Mouse (Mus musculus) lung, postnatal 25 days (tissue): ENCODE results near the gene Parp1.

ENCODE experiments used
- DNase-seq: peaks from one replicate; pipeline ENCODE4 v3.0.0; 2022; ENCODE audit warnings: low spot score

Gene Parp1

DNA sequence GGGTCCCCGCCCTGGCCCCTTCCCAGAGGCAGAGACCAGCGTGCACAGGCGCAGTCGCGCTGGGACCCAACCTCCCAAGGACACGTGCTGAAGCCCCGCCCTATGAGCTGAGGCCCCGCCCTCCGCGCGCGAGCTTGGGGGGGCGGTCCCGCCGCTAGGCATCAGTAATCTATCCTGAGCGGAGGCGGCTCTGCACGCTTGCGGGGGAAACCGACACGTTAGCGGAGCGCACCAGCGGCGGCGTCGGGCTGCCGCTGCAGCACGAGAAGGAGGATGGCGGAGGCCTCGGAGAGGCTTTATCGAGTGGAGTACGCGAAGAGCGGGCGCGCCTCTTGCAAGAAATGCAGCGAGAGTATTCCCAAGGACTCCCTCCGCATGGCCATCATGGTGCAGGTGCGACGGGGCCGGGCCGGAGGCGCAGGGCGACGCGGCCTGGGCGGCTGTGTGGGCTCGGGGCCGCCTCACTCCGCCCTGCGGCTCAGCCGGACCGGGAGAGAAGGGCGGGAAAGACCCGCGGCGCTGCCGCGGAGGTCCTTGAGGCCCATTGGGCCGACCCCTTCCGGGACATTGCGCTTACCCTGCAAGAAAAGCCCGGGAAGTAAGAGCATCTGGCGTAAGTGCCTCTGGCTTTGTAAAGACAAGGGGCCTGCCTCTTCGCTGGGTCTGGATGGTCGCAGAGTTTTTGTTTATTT, at the start of gene Parp1:
Gene Parp1 (plus strand): TSS at position 164 of the 692 bp plus-strand sequence.
- DNase-seq, result peak; percentile 96

DNA sequence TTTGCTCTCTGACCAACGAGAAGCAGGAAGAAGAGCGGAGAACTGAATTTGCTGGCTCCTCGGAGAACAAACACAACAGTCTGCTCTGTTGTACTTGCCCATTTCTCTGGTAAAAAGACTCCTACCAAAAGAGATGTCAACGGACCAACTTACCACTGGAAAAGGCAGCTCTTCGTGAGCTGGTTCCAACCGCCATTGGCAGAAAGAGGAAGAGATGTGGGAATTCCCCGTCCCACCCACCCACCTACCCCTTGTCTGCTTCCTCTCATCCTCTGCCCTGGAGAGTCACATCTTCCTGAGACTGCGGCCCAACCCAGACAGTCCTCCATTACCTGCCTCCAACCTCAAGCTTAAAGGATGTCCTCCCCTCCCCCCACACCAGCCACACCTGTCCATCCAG, 49.2 kb upstream of the Parp1 start:
- DNase-seq, result no peak

DNA sequence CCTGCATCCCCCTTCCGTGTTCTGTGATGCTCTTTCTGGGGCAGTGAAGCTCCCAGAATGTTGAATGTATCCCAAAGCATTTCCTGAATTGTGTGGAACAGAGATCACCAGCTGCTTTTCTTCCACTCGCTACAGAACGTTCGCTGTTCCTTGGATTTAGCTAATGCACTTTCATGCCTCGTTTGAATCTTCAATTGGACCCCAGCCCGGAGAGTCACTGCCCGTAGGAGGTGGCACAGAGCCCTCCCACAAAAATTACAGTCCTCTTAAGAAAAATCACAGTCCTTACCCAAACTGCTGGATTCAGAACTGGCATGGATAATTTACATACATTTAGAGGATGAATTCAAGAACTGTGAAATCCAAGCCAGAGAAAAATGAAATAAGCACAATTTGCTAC, 48.5 kb upstream of the Parp1 start:
- DNase-seq, result no peak

DNA sequence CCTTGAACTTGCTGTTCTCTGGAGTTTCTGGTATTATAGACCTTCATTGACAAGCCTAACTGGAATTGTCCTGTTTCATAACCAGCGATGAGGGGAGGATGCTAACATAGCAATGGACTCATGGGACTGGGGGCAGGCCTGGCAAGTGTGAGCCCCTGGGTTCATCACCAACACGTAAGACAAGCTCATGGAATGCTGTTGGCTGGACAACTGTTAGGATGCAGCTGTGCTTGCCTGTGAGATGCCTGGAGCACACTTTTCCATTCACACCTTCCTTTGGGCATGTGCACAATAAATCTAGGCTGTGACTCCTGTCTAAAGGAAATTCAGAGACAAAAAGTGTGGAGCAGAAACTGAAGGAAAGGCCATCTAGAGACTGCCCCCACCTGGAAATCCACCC, 45.4 kb upstream of the Parp1 start:
- DNase-seq, result no peak

DNA sequence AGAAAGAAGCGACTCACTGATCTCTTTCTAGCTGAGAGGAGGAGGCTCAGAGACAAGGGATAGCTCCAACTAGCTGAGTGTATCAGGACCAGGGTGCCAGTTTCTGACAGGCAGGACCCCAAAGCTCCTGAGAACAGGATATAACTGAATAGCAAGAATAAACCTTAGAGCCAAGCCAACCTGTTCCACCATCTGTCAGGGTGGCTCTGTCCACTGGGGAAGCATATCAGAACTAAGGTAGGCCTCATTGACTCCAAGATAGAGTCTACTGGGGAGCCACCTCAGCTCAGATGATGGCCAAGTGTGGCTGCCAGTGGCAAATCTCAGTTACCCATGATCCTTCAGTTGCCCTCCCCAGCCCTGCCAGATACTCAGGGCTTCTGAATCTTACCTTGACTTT, 43.4 kb upstream of the Parp1 start:
- no peak for DNase-seq

DNA sequence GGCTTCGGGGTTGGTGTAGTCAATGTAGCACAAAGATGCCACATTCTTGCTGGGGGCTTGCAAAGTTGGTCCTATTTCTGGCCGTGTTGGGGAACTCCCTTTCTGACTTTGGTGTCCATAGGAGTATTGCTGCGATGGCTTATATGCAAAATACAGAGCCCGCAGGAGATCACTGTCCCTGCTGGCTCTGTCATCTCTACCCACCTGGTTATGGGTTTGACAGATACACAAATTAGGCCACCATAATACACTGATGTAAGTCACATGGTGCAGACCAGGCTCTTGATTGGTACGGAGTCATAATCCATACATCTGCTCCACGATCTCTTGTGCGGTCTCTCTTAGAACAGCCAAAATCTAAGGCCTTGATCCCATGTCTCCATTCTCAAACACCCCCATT, 38.9 kb upstream of the Parp1 start:
- DNase-seq, result no peak

DNA sequence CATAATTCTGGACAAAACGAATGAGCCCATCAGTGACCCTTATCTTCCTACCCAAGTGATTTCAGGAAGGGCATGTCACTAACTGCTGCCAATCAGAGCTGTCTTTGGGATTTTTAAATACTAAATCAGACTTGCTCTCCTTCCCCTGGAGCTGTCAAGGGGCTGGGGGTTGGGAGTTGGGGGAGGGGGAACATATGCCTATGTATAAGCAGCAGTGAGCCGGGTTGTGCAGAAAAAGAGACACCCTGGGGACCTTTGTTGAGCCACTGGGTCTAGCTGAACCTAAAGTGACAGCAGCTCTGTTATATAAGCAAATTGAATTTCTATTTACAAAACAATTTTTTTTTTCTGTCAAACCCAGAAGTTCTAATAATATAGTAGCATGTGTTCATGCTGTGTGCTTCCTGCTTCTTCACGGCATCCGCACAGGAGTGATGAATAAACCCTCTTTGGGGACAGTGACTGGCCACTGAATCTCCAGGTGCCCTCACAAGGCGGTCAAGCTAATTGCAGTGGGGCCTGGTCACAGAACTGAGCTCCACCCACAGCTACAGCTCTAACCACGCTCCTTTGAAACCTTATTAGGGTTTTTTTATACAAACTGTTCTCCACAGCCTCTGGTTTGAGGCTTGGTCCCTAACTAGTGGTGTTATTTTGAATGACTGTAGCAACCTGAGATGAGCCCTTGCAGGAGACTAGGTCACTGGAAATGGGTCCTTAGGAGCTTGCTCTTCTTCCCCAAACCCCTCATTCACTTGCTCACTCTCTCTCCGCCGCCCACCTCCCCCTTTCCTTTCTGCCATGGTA, 38.1 kb upstream of the Parp1 start:
- no peak for DNase-seq

DNA sequence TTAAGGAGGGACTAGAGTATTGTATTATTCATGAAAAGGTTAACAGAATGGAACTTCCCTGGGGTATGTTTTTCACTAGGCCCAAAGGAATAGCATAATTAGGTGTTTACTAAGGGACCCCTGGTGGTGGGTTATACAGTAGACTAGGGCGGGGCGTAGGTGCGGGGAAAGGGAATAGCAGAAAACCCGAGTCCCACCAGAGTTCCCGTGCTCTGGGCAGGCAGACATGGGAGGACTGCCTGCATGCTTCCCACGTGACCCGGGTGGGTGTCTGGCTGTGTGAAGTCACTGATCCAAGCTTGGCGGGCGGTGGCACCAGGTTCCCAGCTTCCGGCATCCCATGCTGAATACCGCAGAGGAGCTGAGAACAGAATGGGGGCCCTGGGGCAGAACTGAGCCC, 36.1 kb upstream of the Parp1 start:
- no peak for DNase-seq

DNA sequence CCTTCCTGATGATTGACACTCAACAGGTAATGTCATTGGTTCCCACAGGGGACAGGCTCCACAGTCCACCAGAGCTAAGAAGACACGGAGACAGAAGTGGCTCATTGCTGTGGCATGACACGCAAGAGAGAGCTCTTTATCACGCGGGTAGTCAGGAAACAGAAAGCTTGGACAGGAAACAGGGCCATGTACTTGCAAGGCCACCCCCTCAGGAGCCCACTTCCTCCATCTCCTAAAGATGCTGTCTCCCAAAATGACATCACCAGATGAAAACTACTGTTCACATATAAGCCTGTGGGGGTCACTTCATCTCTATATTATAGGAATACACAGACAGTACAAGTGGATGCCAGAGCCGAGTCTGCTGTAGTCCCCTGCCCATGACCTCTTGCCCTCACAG, 32.0 kb upstream of the Parp1 start:
- DNase-seq, result no peak

DNA sequence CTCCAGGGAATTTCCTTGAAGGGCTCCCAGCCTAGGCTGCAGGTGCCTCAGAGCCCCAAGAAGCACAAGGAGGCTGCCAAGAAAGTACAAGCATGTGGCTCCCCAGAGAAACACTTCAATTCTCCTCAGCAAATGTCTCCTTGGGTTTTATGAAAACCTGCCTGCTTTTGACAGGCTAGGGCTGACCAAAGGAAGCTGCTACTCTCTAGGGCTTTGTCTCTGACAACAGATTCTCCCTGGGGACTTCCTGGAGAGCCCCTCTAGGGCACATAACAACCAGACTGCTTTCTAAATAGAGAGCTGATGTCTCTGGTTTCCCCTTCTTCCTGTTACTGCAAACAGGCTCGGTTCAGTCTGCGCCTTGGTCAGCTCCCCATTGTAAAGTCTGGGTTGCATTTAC, 27.5 kb upstream of the Parp1 start:
- DNase-seq, result peak; percentile 45

DNA sequence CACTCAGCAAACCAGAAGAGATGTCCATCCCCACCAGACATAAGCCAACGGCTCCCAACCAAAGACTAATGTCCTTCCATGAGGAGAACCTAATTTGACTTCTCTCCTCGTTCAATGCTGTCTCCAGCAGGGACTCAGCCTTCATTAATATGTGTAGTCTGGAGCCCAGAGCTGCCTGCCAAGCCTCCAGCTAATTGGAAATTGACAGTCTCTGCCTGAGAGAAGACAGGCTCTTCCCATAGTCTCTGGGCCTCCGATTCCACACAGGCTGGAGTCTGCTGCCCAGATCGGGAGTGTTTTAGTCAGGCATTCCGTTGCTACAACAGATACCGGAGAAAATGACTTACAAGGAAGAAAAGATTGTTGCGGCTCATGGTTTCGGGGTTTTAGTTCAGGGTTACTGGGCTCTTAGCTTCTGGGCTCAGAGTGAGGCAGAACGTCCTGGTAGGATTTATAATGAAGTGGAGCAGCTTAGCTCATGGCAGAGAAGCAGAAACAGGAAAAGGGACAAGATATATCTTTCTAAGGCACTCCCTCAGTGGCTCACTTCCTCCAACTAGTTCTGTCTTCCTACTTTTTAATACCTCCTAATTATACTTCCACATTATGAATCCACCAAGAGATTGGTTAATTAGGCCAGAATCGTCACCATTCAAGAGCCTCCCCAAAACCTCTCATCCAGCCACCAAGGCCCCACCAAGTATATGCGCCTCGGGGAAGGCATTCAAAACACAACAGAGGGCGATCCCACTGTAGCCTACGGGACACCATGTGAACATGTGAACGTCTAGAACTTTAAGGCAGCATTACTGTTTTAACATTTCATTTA, 26.6 kb upstream of the Parp1 start:
- no peak for DNase-seq

DNA sequence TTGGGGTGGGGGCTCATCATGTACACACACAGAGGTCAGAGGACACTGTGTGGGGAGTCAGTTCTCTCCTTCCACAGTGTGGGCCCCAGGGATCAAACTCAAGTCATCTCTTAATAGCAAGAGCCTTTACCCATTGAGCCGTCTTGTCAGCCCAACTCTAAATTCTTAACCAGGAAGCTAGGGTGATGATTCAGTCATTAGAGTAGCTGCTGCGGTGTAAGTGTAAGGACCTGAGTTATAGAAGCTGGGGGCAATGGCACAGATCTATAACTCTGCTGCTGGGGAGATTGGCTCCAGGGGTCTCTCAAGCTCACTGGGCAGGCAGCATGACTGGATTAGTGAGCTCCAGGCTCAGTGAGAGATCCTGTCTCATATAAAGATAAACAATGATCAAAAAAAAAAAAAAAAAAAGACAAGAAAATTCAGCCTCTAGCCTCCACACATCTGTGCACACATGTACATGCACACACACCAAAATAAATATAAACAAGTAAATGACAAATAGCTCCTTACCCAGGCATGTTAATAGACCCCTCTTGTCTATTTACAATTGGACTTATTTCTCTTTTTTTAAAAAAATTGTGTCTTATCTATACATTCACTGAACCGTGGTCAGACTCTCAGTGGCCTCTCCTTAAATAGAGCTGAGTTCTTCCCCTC, 25.9 kb upstream of the Parp1 start:
- DNase-seq, result no peak

DNA sequence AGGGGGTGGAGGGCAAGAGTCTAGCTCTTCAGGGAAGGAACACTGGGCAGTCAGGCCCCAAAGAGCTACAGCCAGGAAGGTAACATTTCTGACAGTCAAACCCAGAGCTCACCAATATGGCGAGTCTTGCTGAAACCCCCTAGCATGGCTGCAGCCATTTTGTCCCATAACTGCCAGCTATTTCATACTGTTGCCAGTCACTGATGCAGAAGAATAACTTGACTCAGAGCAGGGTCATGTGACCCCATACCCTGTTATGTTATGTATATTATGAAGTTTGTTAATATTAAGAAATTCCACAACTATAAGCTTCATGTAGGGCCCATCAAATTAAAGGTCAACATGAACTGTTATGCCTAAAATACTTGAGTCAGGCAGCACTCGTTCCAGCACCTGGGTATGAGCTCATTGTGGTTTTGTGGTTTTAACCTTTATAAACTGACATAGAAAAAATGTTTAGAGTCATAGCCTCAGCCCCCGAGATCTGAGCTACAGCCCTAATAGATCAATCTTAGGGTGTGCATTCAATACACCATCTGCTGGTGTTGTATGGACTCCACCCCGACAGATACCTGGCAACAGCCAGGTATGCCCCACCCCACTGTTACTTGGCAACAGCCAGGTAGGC, 22.7 kb upstream of the Parp1 start:
- DNase-seq, result no peak

DNA sequence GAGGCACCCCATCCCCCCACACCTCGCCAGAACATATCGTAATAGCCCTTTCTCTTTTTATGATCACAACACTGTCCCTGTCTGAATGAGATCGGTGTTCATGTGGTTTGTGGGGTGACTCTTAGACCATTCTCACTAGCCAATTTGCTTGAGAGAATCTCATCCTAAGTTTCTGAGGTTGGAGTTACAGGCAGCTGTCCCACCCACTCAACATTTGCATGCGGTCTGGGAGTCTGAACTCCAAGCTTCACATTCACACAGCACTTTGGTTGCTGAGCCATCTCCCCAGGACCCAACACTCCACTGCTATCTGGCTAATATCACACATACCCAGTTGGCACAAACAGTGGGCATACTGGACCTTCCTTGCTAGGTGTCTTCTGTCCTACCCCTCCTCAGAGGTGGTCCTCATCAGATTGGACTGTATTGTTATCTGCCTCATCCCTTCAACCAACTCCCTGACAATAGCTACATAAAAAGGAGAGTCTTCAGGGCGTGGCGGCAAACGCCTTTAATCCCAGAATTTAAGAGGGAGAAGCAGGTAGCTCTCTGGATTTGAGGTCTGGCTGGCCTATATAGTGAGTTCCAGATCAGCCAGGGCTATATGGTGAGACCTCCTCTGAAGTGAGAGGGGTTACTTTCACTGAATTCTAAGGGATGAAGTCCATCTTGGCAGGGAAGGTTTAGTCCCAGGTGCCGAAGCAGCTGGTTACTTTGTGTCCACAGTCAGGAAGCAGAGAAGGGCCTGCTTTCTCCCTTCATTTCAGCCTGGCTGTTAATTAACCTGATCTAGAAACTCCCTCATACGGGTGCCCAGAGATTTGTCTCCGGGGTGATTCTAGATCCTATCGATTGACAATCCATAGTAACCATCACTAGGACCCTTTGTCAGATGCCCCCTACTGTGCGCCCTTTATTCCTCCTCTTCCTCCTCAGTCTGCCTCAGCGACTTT, 21.6 kb upstream of the Parp1 start:
- no peak for DNase-seq

DNA sequence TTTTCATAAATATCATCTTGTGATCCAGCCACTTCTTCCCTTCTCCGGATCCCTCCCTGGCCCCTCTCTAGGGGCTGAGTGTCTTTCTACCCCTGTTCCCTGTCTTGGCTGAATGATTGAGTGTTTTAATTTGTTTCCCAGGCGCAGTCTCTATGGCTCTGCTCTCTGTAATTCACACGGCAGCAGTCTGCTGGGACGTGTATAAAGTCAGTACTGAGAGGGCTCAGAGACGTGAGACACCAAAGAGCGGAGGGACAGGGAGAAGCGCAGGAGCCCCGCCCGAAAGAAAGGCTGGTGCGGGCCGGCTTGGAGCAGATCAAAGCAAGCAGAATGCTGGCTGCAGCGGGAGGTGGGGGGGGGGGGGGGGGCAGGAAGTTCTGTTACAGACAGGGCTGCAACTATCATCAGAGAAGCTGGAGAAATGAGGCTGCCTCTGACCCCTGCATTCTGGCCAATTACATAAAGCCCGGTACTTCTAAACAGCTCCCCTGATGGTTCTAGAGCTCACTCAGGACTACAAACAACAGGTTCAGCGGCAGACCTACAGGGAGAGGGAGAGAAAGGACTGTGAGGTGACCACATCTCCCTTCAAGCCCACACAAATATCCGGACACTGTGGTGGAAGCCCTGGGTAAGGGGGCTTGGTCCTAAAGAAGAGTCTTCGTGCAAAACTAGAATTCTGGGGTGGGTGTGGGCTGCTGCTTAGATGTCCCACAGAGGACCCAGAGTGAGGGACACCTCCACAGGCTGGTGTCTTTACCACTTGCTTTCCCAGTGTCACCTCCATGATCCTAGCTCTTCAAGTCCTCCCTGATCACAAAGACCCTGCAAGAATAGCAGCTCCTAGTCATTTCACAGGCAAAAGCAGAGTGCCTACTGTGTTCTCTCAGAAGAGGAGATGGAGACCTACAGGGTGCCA, 20.7 kb upstream of the Parp1 start:
- DNase-seq, result no peak

DNA sequence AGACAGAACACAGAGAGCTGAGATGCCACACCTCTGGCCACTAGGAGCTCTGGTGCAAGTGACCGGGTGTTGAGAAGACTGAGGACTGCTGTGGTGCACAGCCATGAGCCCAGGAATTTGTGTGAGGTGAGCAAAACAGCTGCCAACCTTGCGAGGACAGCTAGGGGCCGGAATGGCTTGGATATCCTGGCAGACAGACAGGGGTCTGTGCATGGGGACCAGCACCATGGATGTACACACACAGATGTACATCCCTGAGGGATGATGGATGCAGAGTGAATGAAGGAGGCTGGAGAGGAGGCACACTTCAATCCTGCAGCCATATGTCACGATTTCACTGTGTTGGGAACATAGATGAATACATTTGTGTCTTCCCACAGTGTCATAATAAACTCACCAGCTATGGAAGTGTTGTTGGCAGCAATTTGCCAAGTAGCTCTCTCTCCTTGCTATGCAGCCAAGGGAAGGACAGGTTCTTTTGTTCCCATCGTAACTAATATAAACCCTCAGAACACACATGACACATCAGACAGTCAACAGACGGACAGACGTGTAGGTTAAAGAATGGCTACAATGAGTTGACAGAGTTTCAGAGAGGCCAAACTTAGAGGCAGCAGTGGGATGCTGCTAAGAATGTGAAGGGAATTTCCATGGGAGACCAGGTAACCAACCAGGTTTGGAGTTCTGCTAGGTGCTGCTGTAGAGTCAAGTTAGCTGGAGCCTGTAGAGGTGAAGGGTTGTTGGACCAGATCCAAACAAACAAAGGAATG, 19.0 kb upstream of the Parp1 start:
- DNase-seq, result no peak

DNA sequence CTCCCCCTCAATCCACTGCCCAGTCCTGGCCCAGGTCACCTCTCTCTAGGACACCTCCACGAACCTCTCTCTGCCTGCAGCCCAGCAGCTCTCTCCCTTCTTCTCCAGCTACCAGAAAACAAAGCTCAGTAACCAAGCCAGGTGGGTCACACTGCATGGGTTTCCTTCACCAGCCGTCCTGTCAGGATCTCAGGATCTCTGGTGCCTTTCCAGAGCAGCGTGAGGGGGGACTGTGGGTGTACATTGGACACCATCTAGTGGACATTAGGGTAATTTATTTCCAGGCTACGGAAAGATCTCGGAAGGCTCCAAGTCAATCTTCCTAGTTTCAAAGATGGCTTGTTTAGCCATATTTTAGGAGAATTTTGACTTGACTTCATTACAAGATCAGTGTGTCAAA, 18.0 kb upstream of the Parp1 start:
- DNase-seq, result peak; percentile 37

DNA sequence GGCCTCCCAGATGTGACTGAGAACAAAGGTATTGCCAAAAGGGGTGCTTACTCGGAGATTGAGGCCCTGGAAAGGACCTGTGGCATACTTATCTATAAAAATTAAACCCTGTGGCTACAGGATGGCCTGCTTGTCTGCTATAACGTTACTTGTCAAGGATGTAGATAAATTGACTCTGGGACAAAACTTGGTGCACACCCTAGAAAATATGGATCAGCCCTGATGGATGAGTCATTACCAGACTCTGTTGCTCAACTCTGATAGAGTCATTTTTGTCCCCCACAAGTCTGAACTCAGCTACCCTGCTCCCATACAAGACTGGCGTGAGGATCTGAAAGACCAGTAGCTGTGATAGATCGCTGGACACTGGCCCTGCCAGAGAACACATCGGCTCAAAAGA, 11.8 kb upstream of the Parp1 start:
- DNase-seq, result no peak

DNA sequence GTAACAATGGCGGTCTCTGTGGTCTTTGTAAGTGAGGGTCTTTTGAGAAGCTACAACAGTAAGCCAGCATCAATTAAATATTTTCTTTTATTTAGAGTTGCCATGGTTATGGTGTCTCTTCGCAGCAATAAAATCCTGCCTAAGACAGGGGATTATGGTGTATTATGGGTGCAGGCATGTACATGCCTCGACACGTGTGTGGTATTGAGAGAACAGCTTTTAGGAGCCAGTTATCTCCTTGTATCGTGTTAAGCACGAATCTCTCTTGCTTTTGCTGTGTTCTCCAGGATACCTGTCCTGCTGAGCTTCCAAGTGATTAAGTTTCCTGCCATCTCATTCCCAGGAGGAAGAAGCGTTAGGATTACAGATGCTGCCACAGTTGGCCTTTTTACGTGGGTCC, 9.3 kb upstream of the Parp1 start:
- DNase-seq, result no peak
